Mouse (Mus musculus) liver, embryonic 16.5 days (tissue): ENCODE results near the gene Amn1. TPM values are rescaled to one million over a fixed set of nuclear protein-coding genes. Genes with fewer than 3 reads are reported as not detected.

Source experiments
- polyA plus RNA-seq: library from polyadenylated mRNA; unstranded; fragments of >200 nt; fragmentation: Nextera tagmentation; extraction: Ambion mirVana; gene quantifications from 2 replicates; pipeline ENCODE4 v1.2.1, GENCODE M21; 2015

The Amn1 gene
- polyA plus RNA-seq, 1 experiment from 2014 or later: 8.3 TPM

Other genes starting within 250 kb of the Amn1 start
- gene Sinhcaf, start 242.2 kb downstream of the Amn1 start, polyA plus RNA-seq: 11.8 and 12.7 TPM in 2 replicates
- 4.5 TPM in 2 replicates for gene Dennd5b, start 87.0 kb downstream of the Amn1 start, polyA plus RNA-seq
- gene Gm10203, start 58.5 kb downstream of the Amn1 start, polyA plus RNA-seq: not detected in 2 replicates
- 13.3 and 15.7 TPM in 2 replicates for gene Etfbkmt, start 48.9 kb downstream of the Amn1 start, polyA plus RNA-seq
- gene Resf1, start 120.7 kb upstream of the Amn1 start, polyA plus RNA-seq: 28.0 and 32.0 TPM in 2 replicates
- 0.36 and 0.44 TPM in 2 replicates for gene Bicd1, start 220.2 kb upstream of the Amn1 start, polyA plus RNA-seq